Mouse (Mus musculus): ENCODE measurements around the gene Rmi1. TPM values are rescaled to one million over a fixed set of nuclear protein-coding genes. Genes with fewer than 3 reads are reported as not detected.
"Not testable (repeated sequence)": the region's sequence is repeated elsewhere in the genome, so short reads cannot be mapped to it uniquely, and the experiment has no call there.

The Rmi1 gene
- polyA plus RNA-seq, 1 experiment: 2.8 TPM

- Histone ChIP-seq H3K36me3 (replicated peaks; ENCODE audit: low read length) (peaks cover 44% of the 10 kb centered on the region), H3K4me1 (peaks cover 24% of the 10 kb centered on the region), H3K9me3 (no peaks in the 10 kb centered on the region), H3K27me3 (replicated peaks) (no peaks in the 10 kb centered on the region), H3K4me3 (replicated peaks) (peak overlapping the region; percentile 96)
- TF ChIP-seq FLI1 (IDR thresholded peaks at IDR 0.05; ENCODE audit: low read length): no peak
- TF ChIP-seq GATA1 (IDR thresholded peaks at IDR 0.05; ENCODE audit: borderline replicate concordance, low read length): no peak
Measured at GRCm38 (mm10) chr13:58400576-58400975, 1.5 kb upstream of the Rmi1 start.

GRCm38 (mm10) chr13:58401135-58402002 lies 679 bp upstream of the Rmi1 start:
- TF ChIP-seq GATA1 (IDR thresholded peaks at IDR 0.05; ENCODE audit: borderline replicate concordance, low read length) (no peak), FLI1 (IDR thresholded peaks at IDR 0.05; ENCODE audit: low read length) (no peak)
- H3K4me3 ChIP-seq (replicated peaks): peak overlapping the region; percentile 96

GRCm38 (mm10) chr13:58402744-58403110 lies 679 bp downstream of the Rmi1 start:
- peak overlapping the region; percentile 96 for H3K4me3 ChIP-seq (replicated peaks)
- TF ChIP-seq FLI1 (IDR thresholded peaks at IDR 0.05; ENCODE audit: low read length) (no peak), GATA1 (IDR thresholded peaks at IDR 0.05; ENCODE audit: borderline replicate concordance, low read length) (no peak)
- no peaks in the 10 kb centered on the region for H3K9me3 ChIP-seq
- H3K27me3 ChIP-seq (replicated peaks): no peaks in the 10 kb centered on the region
- H3K4me1 ChIP-seq: peaks cover 15% of the 10 kb centered on the region
- H3K36me3 ChIP-seq (replicated peaks; ENCODE audit: low read length): peaks cover 41% of the 10 kb centered on the region

More at GRCm38 (mm10) chr13:58401135-58402002, 679 bp upstream of the Rmi1 start:
- Histone ChIP-seq H3K27me3 (replicated peaks) (no peaks in the 10 kb centered on the region), H3K36me3 (replicated peaks; ENCODE audit: low read length) (peaks cover 44% of the 10 kb centered on the region), H3K9me3 (no peaks in the 10 kb centered on the region), H3K4me1 (peaks cover 24% of the 10 kb centered on the region)

- H3K4me1 ChIP-seq: peaks cover 14% of the 10 kb centered on the region; the same call in 1 of the 2 replicates
- H3K4me3 ChIP-seq (replicated peaks): peak within 1 kb of the TSS; percentile 96
- H3K9me3 ChIP-seq; H3K27me3 ChIP-seq (replicated peaks): not testable (repeated sequence)
- peaks cover 36% of the 10 kb centered on the region for H3K36me3 ChIP-seq (replicated peaks; ENCODE audit: low read length)
Measured at GRCm38 (mm10) chr13:58403243-58403642, 1.2 kb downstream of the Rmi1 start, which contains the start of gene Hnrnpk. TSS of gene Hnrnpk (minus strand) at chr13:58403343.

- Histone ChIP-seq H3K4me3 (replicated peaks) (no peak overlapping the region), H3K27me3 (replicated peaks) (no peaks in the 10 kb centered on the region), H3K9me3 (peaks cover 47% of the 10 kb centered on the region), H3K4me1 (no peaks in the 10 kb centered on the region; the same call in 1 of the 2 replicates), H3K36me3 (replicated peaks; ENCODE audit: low read length) (peaks cover 39% of the 10 kb centered on the region)
- no peak for TF ChIP-seq FLI1 (IDR thresholded peaks at IDR 0.05; ENCODE audit: low read length)
- TF ChIP-seq GATA1 (IDR thresholded peaks at IDR 0.05; ENCODE audit: borderline replicate concordance, low read length): no peak
Measured at GRCm38 (mm10) chr13:58411073-58411472, 9.0 kb downstream of the Rmi1 start.

- Histone ChIP-seq H3K9me3 (peaks cover 66% of the 10 kb centered on the region), H3K27me3 (replicated peaks) (peaks cover 10% of the 10 kb centered on the region), H3K4me3 (replicated peaks) (no peak overlapping the region), H3K36me3 (replicated peaks; ENCODE audit: low read length) (peaks cover 19% of the 10 kb centered on the region), H3K4me1 (no peaks in the 10 kb centered on the region)
- TF ChIP-seq GATA1 (IDR thresholded peaks at IDR 0.05; ENCODE audit: borderline replicate concordance, low read length) (no peak), FLI1 (IDR thresholded peaks at IDR 0.05; ENCODE audit: low read length) (no peak)
Measured at GRCm38 (mm10) chr13:58415374-58415773, 13.3 kb downstream of the Rmi1 start.

GRCm38 (mm10) chr13:58415838-58416237 lies 13.8 kb downstream of the Rmi1 start:
- H3K4me3 ChIP-seq (replicated peaks): no peak overlapping the region
- H3K36me3 ChIP-seq (replicated peaks; ENCODE audit: low read length): peaks cover 14% of the 10 kb centered on the region
- H3K9me3 ChIP-seq: peaks cover 66% of the 10 kb centered on the region
- H3K4me1 ChIP-seq: no peaks in the 10 kb centered on the region
- TF ChIP-seq GATA1 (IDR thresholded peaks at IDR 0.05; ENCODE audit: borderline replicate concordance, low read length) (no peak), FLI1 (IDR thresholded peaks at IDR 0.05; ENCODE audit: low read length) (no peak)
- peaks cover 11% of the 10 kb centered on the region for H3K27me3 ChIP-seq (replicated peaks)

- Histone ChIP-seq H3K4me3 (replicated peaks) (peak overlapping the region; percentile 33), H3K27me3 (replicated peaks) (peaks cover 20% of the 10 kb centered on the region), H3K4me1 (no peaks in the 10 kb centered on the region), H3K9me3 (peaks cover 46% of the 10 kb centered on the region), H3K36me3 (replicated peaks; ENCODE audit: low read length) (no peaks in the 10 kb centered on the region)
- TF ChIP-seq FLI1 (IDR thresholded peaks at IDR 0.05; ENCODE audit: low read length) (no peak), GATA1 (IDR thresholded peaks at IDR 0.05; ENCODE audit: borderline replicate concordance, low read length) (no peak)
Measured at GRCm38 (mm10) chr13:58418656-58419055, 16.6 kb downstream of the Rmi1 start.

- Histone ChIP-seq H3K4me1 (no peaks in the 10 kb centered on the region), H3K27me3 (replicated peaks) (peaks cover 21% of the 10 kb centered on the region), H3K36me3 (replicated peaks; ENCODE audit: low read length) (no peaks in the 10 kb centered on the region), H3K4me3 (replicated peaks) (no peak overlapping the region), H3K9me3 (peaks cover 41% of the 10 kb centered on the region)
- TF ChIP-seq GATA1 (IDR thresholded peaks at IDR 0.05; ENCODE audit: borderline replicate concordance, low read length) (no peak), FLI1 (IDR thresholded peaks at IDR 0.05; ENCODE audit: low read length) (no peak)
Measured at GRCm38 (mm10) chr13:58419266-58419665, 17.2 kb downstream of the Rmi1 start.

GRCm38 (mm10) chr13:58421026-58421425 lies 19.0 kb downstream of the Rmi1 start:
- peaks cover 30% of the 10 kb centered on the region for H3K9me3 ChIP-seq
- TF ChIP-seq FLI1 (IDR thresholded peaks at IDR 0.05; ENCODE audit: low read length) (no peak), GATA1 (IDR thresholded peaks at IDR 0.05; ENCODE audit: borderline replicate concordance, low read length) (no peak)
- no peaks in the 10 kb centered on the region for H3K36me3 ChIP-seq (replicated peaks; ENCODE audit: low read length)
- H3K27me3 ChIP-seq (replicated peaks): peaks cover 30% of the 10 kb centered on the region
- no peaks in the 10 kb centered on the region for H3K4me1 ChIP-seq
- H3K4me3 ChIP-seq (replicated peaks): no peak overlapping the region

Data from megakaryocyte, embryonic 14.5 days (primary cell).